Mouse (Mus musculus): ENCODE results near the gene Pgr15l.

The Pgr15l gene

GRCm38 (mm10) chrX:97072369-97072768, at the start of gene Pgr15l:
Gene Pgr15l, plus strand, starts transcription at chrX:97072596.
- peak in 1 of 2 experiments; percentile 1 for DNase-seq

DNA sequence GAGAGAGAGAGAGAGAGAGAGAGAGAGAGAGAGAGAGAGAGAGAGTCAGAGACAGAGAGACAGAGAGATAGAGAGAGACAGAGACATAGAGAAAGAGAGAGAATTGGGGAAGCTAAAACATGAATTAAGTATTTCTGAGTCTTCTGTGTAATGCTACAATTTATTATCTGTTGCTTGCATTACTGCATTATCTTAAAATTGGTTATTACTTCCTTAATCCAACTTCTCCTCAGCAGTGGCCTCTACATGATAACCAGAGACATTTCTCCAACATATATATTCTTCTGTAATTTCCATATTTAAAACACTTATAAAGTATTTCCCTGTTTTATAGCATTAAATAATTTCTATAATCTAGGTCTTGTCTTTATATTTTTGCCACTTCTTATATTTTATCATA, 44.9 kb upstream of the Pgr15l start:
- no peak for DNase-seq

- peak; percentile 3 to 12 for DNase-seq
Observed at GRCm38 (mm10) chrX:97069816-97070215, 2.6 kb upstream of the Pgr15l start.

All from cerebellum, postnatal 25 days (tissue).